Mouse (Mus musculus) neural tube, embryonic 13.5 days (tissue): Measurements from ENCODE around the gene Rnh1. TPM values are rescaled to one million over a fixed set of nuclear protein-coding genes. Genes with fewer than 3 reads are reported as not detected.
A peak's percentile ranks its signal among the peaks of the same experiment; 100 is the strongest.

Source experiments
- ATAC-seq: fragments of 200-750 bp; cut with Nextera tagmentation; 2 replicates; pipeline ENCODE4 v1.8.0; 2017; ENCODE audit warnings: low read depth, mild to moderate bottlenecking, moderate TSS enrichment, moderate library complexity
- H3K27ac ChIP-seq: fragments of 300-500 bp; sonication (generic); replicated peaks from 2 replicates; pipeline ENCODE4 v1.5.1; 2015; ENCODE audit warnings: moderate library complexity, mild to moderate bottlenecking, inconsistent platforms
- H3K27me3 ChIP-seq: fragments of 300-500 bp; sonication (generic); 2 replicates; pipeline ENCODE4 v1.6.1; 2015; ENCODE audit warnings: mild to moderate bottlenecking, inconsistent platforms
- H3K36me3 ChIP-seq: fragments of 300-500 bp; sonication (generic); 2 replicates; pipeline ENCODE4 v1.6.1; 2015; ENCODE audit warnings: mild to moderate bottlenecking, inconsistent platforms
- H3K4me1 ChIP-seq: fragments of 300-500 bp; sonication (generic); replicated peaks from 2 replicates; pipeline ENCODE4 v1.6.1; 2015; ENCODE audit warnings: inconsistent platforms
- H3K4me2 ChIP-seq: fragments of 300-500 bp; sonication (generic); 2 replicates; pipeline ENCODE4 v1.6.1; 2015; ENCODE audit warnings: inconsistent platforms, mild to moderate bottlenecking, moderate library complexity
- H3K4me3 ChIP-seq: fragments of 300-500 bp; sonication (generic); 2 replicates; pipeline ENCODE4 v1.5.1; 2015; ENCODE audit warnings: mild to moderate bottlenecking, inconsistent platforms
- H3K9ac ChIP-seq: fragments of 300-500 bp; sonication (generic); 2 replicates; pipeline ENCODE4 v1.6.1; 2015; ENCODE audit warnings: moderate library complexity, mild to moderate bottlenecking, inconsistent platforms
- H3K9me3 ChIP-seq: fragments of 300-500 bp; sonication (generic); 2 replicates; pipeline ENCODE4 v1.6.1; 2016; ENCODE audit warnings: inconsistent platforms
- WGBS: fragments of 180-500 bp; shearing (Covaris S2); methylation state at CpG from one replicate; pipeline ENCODE4 v1.1.7; 2015; 5-methylcytosine and 5-hydroxymethylcytosine counted together
- polyA plus RNA-seq: library from polyadenylated mRNA; unstranded; fragments of >200 nt; fragmentation: Nextera tagmentation; extraction: Ambion mirVana; gene quantifications from 2 replicates; pipeline ENCODE4 v1.2.1, GENCODE M21; 2015

The Rnh1 gene
- polyA plus RNA-seq, 1 experiment from 2014 or later: 57.5 TPM

- Histone ChIP-seq H3K27me3 (no peaks in the 10 kb centered on the region), H3K4me2 (no peak overlapping the region), H3K27ac (no peak overlapping the region), H3K9me3 (no peaks in the 10 kb centered on the region), H3K9ac (no peak overlapping the region), H3K4me3 (no peak overlapping the region), H3K36me3 (peaks cover 9% of the 10 kb centered on the region), H3K4me1 (peaks cover 30% of the 10 kb centered on the region)
- ATAC-seq: no peak
- WGBS: 90% methylated on average over 8 of the region's 8 CpGs
Observed at GRCm38 (mm10) chr7:141196619-141197282, 24.1 kb upstream of the Rnh1 start.

DNA sequence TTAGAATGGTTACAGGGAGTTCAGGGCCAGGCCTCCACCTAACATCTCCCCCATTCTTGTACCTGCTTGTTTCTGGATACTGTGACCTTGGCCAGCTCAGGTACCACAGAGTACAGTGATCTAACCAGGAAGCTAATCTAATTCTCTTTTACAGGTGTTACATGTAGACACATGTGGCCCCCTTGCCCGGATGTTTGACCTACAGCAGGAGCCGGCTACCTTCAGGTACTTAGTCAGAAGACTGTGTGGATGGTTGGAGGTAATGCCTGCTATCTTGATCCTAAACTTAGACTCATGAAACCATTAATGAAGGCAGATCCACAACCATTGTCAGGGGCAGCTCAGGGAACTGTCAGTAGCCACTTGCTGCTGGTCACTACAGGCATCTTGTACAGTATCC is 23.1 kb upstream of the Rnh1 start:
- Histone ChIP-seq H3K27me3 (no peaks in the 10 kb centered on the region), H3K4me1 (peaks cover 33% of the 10 kb centered on the region), H3K4me3 (0 out of 2 replicates have a peak overlapping the region, but pooled peaks have one; percentile 83), H3K4me2 (0 out of 2 replicates have a peak overlapping the region, but pooled peaks have one; percentile 98), H3K36me3 (peaks cover 19% of the 10 kb centered on the region), H3K9me3 (no peaks in the 10 kb centered on the region), H3K27ac (no peak overlapping the region), H3K9ac (no peak overlapping the region)
- no peak for ATAC-seq
- 98% methylated on average over 2 of the region's 2 CpGs for WGBS

DNA sequence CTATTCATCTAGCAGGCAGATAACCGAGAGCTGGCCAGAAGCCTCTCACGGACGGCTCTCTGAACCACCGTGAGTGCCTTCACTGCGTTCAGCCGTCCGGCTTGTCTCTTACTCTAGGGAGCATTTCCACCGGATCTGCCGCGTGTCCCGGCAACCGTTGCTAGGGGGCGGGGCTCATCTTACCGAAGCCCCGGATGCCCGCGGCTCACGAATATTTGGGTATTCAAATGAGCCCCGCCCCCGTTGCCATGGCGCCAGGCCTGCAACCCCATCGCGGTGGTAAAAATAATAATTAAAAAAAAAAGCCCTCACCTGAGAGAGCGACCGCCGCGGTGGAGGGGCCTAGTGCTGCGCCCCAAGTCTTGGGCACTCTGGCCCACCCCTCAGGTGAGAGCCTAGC is 22.2 kb upstream of the Rnh1 start:
- Histone ChIP-seq H3K4me3 (peak overlapping the region; percentile 83), H3K9ac (peak overlapping the region; percentile 71), H3K9me3 (no peaks in the 10 kb centered on the region), H3K27me3 (no peaks in the 10 kb centered on the region), H3K4me2 (peak overlapping the region; percentile 98), H3K36me3 (peaks cover 28% of the 10 kb centered on the region), H3K4me1 (peaks cover 33% of the 10 kb centered on the region), H3K27ac (peak overlapping the region; percentile 87)
- under 1% methylated on average over 28 of the region's 28 CpGs for WGBS
- peak; percentile 30 for ATAC-seq

- under 1% methylated on average over 23 of the region's 23 CpGs for WGBS
- Histone ChIP-seq H3K9ac (peak overlapping the region; percentile 71), H3K4me3 (peak overlapping the region; percentile 83), H3K36me3 (peaks cover 32% of the 10 kb centered on the region), H3K4me2 (peak overlapping the region; percentile 98), H3K9me3 (no peaks in the 10 kb centered on the region), H3K4me1 (peaks cover 33% of the 10 kb centered on the region), H3K27me3 (no peaks in the 10 kb centered on the region), H3K27ac (peak overlapping the region; percentile 87)
- no peak; the same call in 1 of the 2 replicates for ATAC-seq
Observed at GRCm38 (mm10) chr7:141194409-141194808, 21.8 kb upstream of the Rnh1 start.

GRCm38 (mm10) chr7:141193948-141194347 is 21.3 kb upstream of the Rnh1 start, which contains the start of the genes Hras and Lrrc56:
Gene Hras, minus strand, starts transcription at chr7:141194005.
Gene Lrrc56, plus strand, starts transcription at chr7:141194157.
- H3K4me2 ChIP-seq: peak within 1 kb of the TSS; percentile 98
- peak within 1 kb of the TSS; percentile 88 for H3K27ac ChIP-seq
- peaks cover 37% of the 10 kb centered on the region for H3K36me3 ChIP-seq
- H3K4me3 ChIP-seq: peak within 1 kb of the TSS; percentile 83
- H3K9me3 ChIP-seq: no peaks in the 10 kb centered on the region
- H3K27me3 ChIP-seq: no peaks in the 10 kb centered on the region
- peaks cover 33% of the 10 kb centered on the region for H3K4me1 ChIP-seq
- 0% methylated on average over 38 of the region's 39 CpGs for WGBS
- H3K9ac ChIP-seq: peak within 1 kb of the TSS; percentile 95
- ATAC-seq: peak; percentile 95

DNA sequence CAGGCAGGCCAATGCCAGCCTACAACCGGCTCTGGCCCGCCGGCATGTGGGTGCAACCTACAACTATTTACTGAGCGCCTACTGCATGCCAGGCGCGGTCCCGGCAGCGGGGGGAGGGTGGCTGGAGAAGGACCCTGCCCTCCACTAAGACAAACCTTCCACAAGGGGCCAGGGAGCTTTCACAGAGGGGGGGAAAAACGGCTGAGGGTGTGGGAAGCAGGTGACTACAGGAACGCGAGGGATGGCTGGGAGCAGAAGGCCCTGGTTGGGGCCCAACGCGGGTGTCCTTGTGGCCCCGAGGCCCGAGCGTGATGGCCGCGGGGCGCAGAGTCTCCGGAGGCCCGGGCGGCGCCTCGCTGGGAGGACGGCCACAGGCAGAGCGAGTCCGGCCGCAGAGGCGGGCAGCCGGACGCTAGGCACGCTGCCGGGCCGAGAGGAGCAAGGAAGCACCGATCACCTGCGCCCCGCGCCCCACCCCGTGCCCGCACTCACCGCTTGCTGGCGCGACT is 20.7 kb upstream of the Rnh1 start:
- Histone ChIP-seq H3K4me1 (peaks cover 33% of the 10 kb centered on the region), H3K9me3 (no peaks in the 10 kb centered on the region), H3K36me3 (peaks cover 38% of the 10 kb centered on the region), H3K4me3 (peak overlapping the region; percentile 83), H3K27ac (peak overlapping the region; percentile 88), H3K9ac (peak overlapping the region; percentile 95), H3K4me2 (peak overlapping the region; percentile 98), H3K27me3 (no peaks in the 10 kb centered on the region)
- ATAC-seq: peak; percentile 22
- WGBS: 1% methylated on average over 42 of the region's 43 CpGs

DNA sequence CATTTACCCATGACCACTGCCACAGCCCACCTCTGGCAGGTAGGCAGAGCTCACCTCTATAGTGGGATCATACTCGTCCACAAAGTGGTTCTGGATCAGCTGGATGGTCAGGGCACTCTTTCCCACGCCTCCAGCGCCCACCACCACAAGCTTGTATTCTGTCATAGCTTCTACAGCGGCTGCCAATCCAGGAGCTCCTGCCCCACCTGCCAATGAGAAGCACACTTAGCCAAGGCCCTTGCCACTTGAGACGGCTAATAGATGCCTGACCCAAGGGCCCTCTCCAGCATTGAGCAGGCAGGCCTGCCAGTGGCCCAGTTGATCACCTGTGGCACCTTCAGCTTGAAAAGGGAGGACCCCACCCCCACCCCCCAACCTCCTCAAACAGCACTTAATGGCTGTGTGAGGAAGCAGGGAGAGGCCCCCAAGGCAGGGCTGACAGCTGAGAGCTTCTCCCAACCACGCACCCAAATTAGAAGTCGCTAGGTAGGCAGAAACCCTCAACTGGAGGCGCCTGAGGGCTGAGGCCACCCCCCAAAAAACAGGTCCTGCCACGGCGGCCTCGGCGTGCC is 20.2 kb upstream of the Rnh1 start:
- no peaks in the 10 kb centered on the region for H3K27me3 ChIP-seq
- no peaks in the 10 kb centered on the region for H3K9me3 ChIP-seq
- peak overlapping the region; percentile 95 for H3K9ac ChIP-seq
- H3K4me3 ChIP-seq: peak overlapping the region; percentile 83
- H3K4me1 ChIP-seq: peaks cover 33% of the 10 kb centered on the region
- peaks cover 37% of the 10 kb centered on the region for H3K36me3 ChIP-seq
- peak overlapping the region; percentile 98 for H3K4me2 ChIP-seq
- no peak for ATAC-seq
- 29% methylated on average over 12 of the region's 12 CpGs for WGBS
- H3K27ac ChIP-seq: peak overlapping the region; percentile 88

DNA sequence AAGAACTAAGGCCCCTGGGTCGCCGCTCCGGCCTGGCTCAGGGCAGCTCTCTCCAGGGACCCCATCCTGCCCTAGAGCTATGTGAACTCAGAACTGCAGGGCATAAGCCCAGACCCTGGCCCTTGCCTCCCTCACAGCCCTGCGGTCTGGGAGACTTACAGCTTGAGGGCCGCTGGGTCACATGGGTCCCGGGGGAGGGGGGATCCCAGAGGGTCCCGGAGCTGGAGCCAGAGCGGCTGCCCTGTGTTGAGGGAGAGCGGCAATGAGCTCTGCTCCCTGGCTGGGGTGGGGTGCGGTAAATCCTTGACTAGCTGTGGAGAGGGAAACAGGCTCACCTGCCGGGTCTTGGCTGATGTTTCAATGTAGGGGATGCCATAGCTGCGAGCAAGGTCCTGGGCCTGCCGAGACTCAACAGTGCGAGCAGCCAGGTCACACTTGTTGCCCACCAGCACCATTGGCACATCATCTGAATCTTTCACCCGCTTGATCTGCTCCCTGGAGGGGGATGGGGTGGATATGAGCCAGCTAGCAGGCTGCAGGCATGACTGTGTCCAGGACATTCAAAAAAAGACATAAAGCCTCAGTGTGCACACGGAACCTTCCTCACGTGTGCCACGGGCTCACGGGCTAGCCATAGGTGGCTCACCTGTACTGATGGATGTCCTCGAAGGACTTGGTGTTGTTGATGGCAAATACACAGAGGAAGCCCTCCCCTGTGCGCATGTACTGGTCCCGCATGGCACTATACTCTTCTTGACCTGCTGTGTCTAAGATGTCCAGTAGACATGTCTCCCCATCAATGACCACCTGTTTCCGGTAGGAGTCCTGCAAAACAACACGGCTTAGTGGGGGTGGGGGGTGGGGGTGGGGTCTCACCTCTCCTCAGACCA is 19.4 kb upstream of the Rnh1 start:
- Histone ChIP-seq H3K27me3 (no peaks in the 10 kb centered on the region), H3K9me3 (no peaks in the 10 kb centered on the region), H3K4me1 (peaks cover 33% of the 10 kb centered on the region), H3K36me3 (peaks cover 34% of the 10 kb centered on the region), H3K4me3 (peak overlapping the region; percentile 83), H3K27ac (no peak overlapping the region), H3K4me2 (peak overlapping the region; percentile 98), H3K9ac (peak overlapping the region; percentile 95; the same call in 1 of the 2 replicates)
- ATAC-seq: no peak
- 90% methylated on average over 24 of the region's 24 CpGs for WGBS

DNA sequence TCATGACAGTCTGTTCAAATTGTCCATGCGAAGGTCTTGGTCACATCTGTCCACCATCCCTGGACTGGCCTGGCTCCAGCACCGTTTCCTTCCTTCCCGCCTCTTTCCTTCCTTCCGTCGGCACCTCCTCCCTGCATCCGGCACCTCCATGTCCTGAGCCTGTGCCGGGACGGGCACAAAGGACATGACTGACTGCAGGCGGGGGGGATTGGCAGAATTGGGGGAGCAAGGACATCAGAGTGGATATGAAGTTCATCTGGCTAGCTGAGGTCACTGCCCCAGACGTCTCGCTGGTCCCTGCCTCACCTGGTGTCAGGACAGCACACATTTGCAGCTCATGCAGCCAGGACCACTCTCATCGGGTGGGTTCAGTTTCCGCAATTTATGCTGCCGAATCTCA is 18.4 kb upstream of the Rnh1 start:
- no peak overlapping the region for H3K9ac ChIP-seq
- peaks cover 33% of the 10 kb centered on the region for H3K4me1 ChIP-seq
- no peak for ATAC-seq
- no peak overlapping the region for H3K4me2 ChIP-seq
- H3K9me3 ChIP-seq: no peaks in the 10 kb centered on the region
- no peak overlapping the region for H3K4me3 ChIP-seq
- no peak overlapping the region for H3K27ac ChIP-seq
- H3K36me3 ChIP-seq: peaks cover 34% of the 10 kb centered on the region
- H3K27me3 ChIP-seq: no peaks in the 10 kb centered on the region
- 91% methylated on average over 14 of the region's 14 CpGs for WGBS

GRCm38 (mm10) chr7:141190220-141190619 is 17.6 kb upstream of the Rnh1 start:
- Histone ChIP-seq H3K27me3 (no peaks in the 10 kb centered on the region), H3K27ac (no peak overlapping the region), H3K9ac (no peak overlapping the region), H3K4me1 (peaks cover 27% of the 10 kb centered on the region), H3K4me3 (no peak overlapping the region), H3K4me2 (no peak overlapping the region), H3K9me3 (no peaks in the 10 kb centered on the region), H3K36me3 (peaks cover 34% of the 10 kb centered on the region)
- no peak for ATAC-seq
- 88% methylated on average over 3 of the region's 3 CpGs for WGBS

DNA sequence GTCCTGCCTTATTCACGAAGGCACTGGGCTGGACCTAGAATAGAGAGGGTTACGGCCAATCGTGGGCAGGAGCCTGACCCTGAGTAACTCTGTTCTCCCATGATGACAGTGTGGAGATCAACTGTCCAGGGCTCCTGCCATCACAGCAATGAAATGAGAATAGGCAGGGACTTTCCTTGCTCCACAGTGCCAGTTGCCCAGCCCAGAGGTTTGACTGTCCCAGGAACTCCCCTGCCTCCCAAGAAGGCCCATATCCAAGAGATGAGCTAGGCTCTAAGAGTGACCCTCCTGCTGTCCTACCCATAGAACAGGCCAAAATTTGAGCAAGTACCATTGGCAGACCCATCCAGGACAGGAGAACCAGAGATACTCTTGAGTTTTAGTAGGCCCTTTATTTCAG is 16.1 kb upstream of the Rnh1 start:
- Histone ChIP-seq H3K36me3 (peaks cover 34% of the 10 kb centered on the region), H3K27ac (no peak overlapping the region), H3K4me1 (peaks cover 19% of the 10 kb centered on the region), H3K4me3 (no peak overlapping the region), H3K27me3 (no peaks in the 10 kb centered on the region), H3K4me2 (no peak overlapping the region), H3K9ac (no peak overlapping the region), H3K9me3 (no peaks in the 10 kb centered on the region)
- ATAC-seq: no peak
- WGBS: 95% methylated on average over 3 of the region's 3 CpGs

GRCm38 (mm10) chr7:141188194-141188593 is 15.5 kb upstream of the Rnh1 start:
- no peak overlapping the region for H3K4me2 ChIP-seq
- no peak overlapping the region for H3K27ac ChIP-seq
- H3K27me3 ChIP-seq: no peaks in the 10 kb centered on the region
- peaks cover 17% of the 10 kb centered on the region for H3K4me1 ChIP-seq
- H3K9me3 ChIP-seq: no peaks in the 10 kb centered on the region
- WGBS: 81% methylated on average over 3 of the region's 3 CpGs
- H3K4me3 ChIP-seq: no peak overlapping the region
- no peak for ATAC-seq
- no peak overlapping the region for H3K9ac ChIP-seq
- peaks cover 34% of the 10 kb centered on the region for H3K36me3 ChIP-seq
